In the genomic region with DNA sequence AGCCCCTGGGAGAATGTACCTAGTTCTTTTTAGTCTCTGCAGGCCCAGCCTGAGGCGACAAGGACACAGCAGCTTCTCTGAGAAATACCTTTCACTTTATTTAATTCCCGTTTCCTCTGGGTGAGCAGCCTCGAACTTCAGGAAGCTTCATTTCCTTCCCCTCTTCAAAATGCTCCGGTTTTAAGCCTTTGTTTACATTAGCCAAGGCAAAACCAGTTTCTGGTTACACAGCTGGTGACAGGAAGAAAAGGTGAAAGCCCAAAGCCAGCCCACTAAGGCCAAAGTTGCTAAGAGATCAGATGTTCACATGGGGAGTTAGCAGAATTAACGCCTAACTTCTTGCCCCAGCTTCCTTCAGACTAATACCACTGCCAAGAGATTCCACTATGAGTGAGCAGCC, we compare ENCODE assay signal across 8 mouse cellular contexts.
A peak's percentile ranks its signal among the peaks of the same experiment; 100 is the strongest.
DNase-seq lines count a peak whose midpoint lies in the region; ATAC-seq and TF ChIP-seq lines count a peak whose summit lies in the region.

No protein-coding gene starts in this region.

- DNase-seq in gastrocnemius, adult 2 months = no peak
- DNase-seq in gastrocnemius, postnatal 10 days = no peak
- DNase-seq in lung, postnatal 0 days (ENCODE audit: low spot score) = peak; percentile 65
- DNase-seq in cerebellum, postnatal 14 days = no peak
- DNase-seq in ovary, adult 18-20 months (ENCODE audit: low spot score) = no peak
- DNase-seq in left cerebral cortex, postnatal 4 days = no peak

- H3K4me2 ChIP-seq in intestine, embryonic 16.5 days (ENCODE audit: low read depth, low read length) = 0 out of 2 replicates have a peak overlapping the region, but pooled peaks have one; percentile 20
- H3K4me2 ChIP-seq in lung, postnatal 0 days (replicated peaks; ENCODE audit: low read depth, low read length) = peak overlapping the region; percentile 28; the same call in 1 of the 2 replicates

- H3K27ac ChIP-seq in gastrocnemius, adult 2 months = peak overlapping the region; percentile 69
- H3K27ac ChIP-seq in cortical plate, adult 2 months (ENCODE audit: insufficient read depth, low read length) = peak overlapping the region; percentile 37; the same call in 1 of the 2 replicates
- 0 out of 2 replicates have a peak overlapping the region, but pooled peaks have one; percentile 29 for H3K27ac ChIP-seq in intestine, embryonic 16.5 days (ENCODE audit: low read length)
- peak overlapping the region; percentile 75 for H3K27ac ChIP-seq in lung, postnatal 0 days (ENCODE audit: low read length)

- TF ChIP-seq EP300 in lung, postnatal 0 days (IDR thresholded peaks at IDR 0.05) = peak; percentile 62

- TF ChIP-seq CTCF in gastrocnemius, adult 2 months (IDR thresholded peaks at IDR 0.05) = no peak
- TF ChIP-seq CTCF in cortical plate, adult 2 months (IDR thresholded peaks at IDR 0.05; ENCODE audit: extremely low read depth, insufficient read depth, low read length) = no peak
- no peak for TF ChIP-seq CTCF in lung, postnatal 0 days (IDR thresholded peaks at IDR 0.05)

- H3K4me1 ChIP-seq in cortical plate, adult 2 months (ENCODE audit: control insufficient read depth, insufficient read depth, low read length) = no peaks in the 10 kb centered on the region
- peaks cover 6% of the 10 kb centered on the region for H3K4me1 ChIP-seq in intestine, embryonic 16.5 days (ENCODE audit: control insufficient read depth, insufficient read depth, low read length)
- peaks cover 20% of the 10 kb centered on the region for H3K4me1 ChIP-seq in lung, postnatal 0 days (ENCODE audit: insufficient read depth, low read depth, low read length)

- no peak overlapping the region; the same call in 1 of the 2 replicates for H3K4me3 ChIP-seq in gastrocnemius, adult 2 months
- H3K4me3 ChIP-seq in cortical plate, adult 2 months (ENCODE audit: insufficient read depth, low read length) = no peak overlapping the region
- no peak overlapping the region for H3K4me3 ChIP-seq in intestine, embryonic 16.5 days (ENCODE audit: low read length)
- no peak overlapping the region for H3K4me3 ChIP-seq in lung, postnatal 0 days (ENCODE audit: low read depth, low read length)

- no peaks in the 10 kb centered on the region for H3K36me3 ChIP-seq in intestine, embryonic 16.5 days (ENCODE audit: control insufficient read depth, insufficient read depth, low read length)
- H3K36me3 ChIP-seq in lung, postnatal 0 days (ENCODE audit: insufficient read depth, low read length) = no peaks in the 10 kb centered on the region

- intact Hi-C loops in gastrocnemius, adult 2 months (cut with DNase I) = no loop called here
- intact Hi-C loops in left cerebral cortex, postnatal 4 days (cut with DNase I) = no loop called here

- WGBS in intestine, embryonic 16.5 days = 16% methylated on average over 5 of the region's 5 CpGs
- WGBS in lung, postnatal 0 days = 6% methylated on average over 5 of the region's 5 CpGs

- ATAC-seq in intestine, embryonic 16.5 days = peak; percentile 62
- peak; percentile 32 for ATAC-seq in lung, postnatal 0 days

- H3K27me3 ChIP-seq in intestine, embryonic 16.5 days (replicated peaks; ENCODE audit: control insufficient read depth, insufficient read depth, low read length) = no peaks in the 10 kb centered on the region
- no peaks in the 10 kb centered on the region for H3K27me3 ChIP-seq in lung, postnatal 0 days (replicated peaks; ENCODE audit: insufficient read depth, low read length)

- no peak for TF ChIP-seq POLR2A in cortical plate, adult 2 months (IDR thresholded peaks at IDR 0.05; ENCODE audit: extremely low read depth, insufficient read depth, low read length)

- no peaks in the 10 kb centered on the region for H3K9me3 ChIP-seq in intestine, embryonic 16.5 days (ENCODE audit: control insufficient read depth, low read length)
- no peaks in the 10 kb centered on the region for H3K9me3 ChIP-seq in lung, postnatal 0 days (ENCODE audit: low read length)

- peak overlapping the region; percentile 8; the same call in 1 of the 2 replicates for H3K9ac ChIP-seq in intestine, embryonic 16.5 days (ENCODE audit: low read depth, low read length)
- H3K9ac ChIP-seq in lung, postnatal 0 days (replicated peaks; ENCODE audit: low read depth) = no peak overlapping the region
